Mouse (Mus musculus) adrenal gland, postnatal 36 days (tissue): ENCODE data around the gene Gm11237. TPM values are rescaled to one million over a fixed set of nuclear protein-coding genes. Genes with fewer than 3 reads are reported as not detected.
"Not testable (repeated sequence)": the region's sequence is repeated elsewhere in the genome, so short reads cannot be mapped to it uniquely, and the experiment has no call there.

Source experiments
- DNase-seq, 2 experiments: peaks; one replicate each; pipeline ENCODE4 v3.0.0; 2021; ENCODE audit warnings: mixed read lengths in 1 of 2
- long read RNA-seq, 2 experiments: library from polyadenylated mRNA; stranded (forward); transcript quantifications; one replicate each; pipeline ENCODE4 v2.0.0; 2021; ENCODE audit warnings: borderline sequencing depth in 2 of 2
- total RNA-seq, 2 experiments: library from RNA; stranded (reverse); gene quantifications; 2 replicates each; pipeline ENCODE4 v1.2.3; 2021

Gm11237 gene
- total RNA-seq, result not detected
- long read RNA-seq, experiment 1, result 0 reads
- long read RNA-seq, experiment 2, result 0 reads

DNA sequence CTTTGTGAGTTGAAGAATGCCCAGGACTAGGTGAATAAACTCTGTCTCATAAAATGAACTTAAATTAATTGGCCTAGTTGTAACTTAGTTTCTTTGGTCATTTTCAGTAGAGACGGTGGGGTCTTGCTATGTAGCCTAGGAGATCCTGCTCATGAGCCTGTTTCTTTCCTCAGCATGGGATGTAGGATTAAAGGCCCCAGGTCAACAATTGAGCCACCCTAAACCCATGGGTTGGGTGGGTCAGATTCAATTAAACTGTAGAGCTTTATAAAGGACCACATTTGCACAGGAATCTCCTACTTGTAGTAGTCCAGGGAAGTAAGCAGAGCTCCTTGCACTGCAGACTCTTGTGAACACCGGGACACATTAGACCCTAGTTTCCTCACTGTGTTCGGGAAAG lies at the start of gene Gm11237:
Gene Gm11237 (plus strand): TSS at position 301 of the 400 bp plus-strand sequence.
- DNase-seq, result not testable (repeated sequence)

DNA sequence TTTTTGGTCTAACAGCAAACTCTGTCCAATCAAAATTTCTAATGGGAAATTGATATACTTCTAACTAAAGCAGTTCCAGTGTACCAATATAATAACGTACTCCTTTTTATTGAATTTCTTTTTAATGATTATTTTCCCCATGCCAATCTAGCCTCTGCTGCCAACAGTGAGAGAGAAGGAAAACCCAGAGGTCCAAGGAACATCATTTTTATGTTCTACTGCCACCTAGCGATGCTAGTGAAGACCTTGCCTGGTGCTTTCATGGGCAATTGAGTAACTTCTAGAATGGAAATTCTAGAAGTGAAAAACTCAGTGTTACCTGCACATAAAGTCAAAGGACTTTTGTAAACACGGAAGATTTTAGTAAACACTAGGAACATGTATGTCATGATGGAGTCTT lies 23.5 kb upstream of the Gm11237 start:
- DNase-seq, result peak in 1 of 2 experiments; percentile 10

DNA sequence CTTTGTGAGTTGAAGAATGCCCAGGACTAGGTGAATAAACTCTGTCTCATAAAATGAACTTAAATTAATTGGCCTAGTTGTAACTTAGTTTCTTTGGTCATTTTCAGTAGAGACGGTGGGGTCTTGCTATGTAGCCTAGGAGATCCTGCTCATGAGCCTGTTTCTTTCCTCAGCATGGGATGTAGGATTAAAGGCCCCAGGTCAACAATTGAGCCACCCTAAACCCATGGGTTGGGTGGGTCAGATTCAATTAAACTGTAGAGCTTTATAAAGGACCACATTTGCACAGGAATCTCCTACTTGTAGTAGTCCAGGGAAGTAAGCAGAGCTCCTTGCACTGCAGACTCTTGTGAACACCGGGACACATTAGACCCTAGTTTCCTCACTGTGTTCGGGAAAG lies 15.2 kb upstream of the Gm11237 start, which contains the start of gene Gm11238:
Gene Gm11238 (plus strand): TSS at position 301 of the 400 bp plus-strand sequence.
- not testable (repeated sequence) for DNase-seq

DNA sequence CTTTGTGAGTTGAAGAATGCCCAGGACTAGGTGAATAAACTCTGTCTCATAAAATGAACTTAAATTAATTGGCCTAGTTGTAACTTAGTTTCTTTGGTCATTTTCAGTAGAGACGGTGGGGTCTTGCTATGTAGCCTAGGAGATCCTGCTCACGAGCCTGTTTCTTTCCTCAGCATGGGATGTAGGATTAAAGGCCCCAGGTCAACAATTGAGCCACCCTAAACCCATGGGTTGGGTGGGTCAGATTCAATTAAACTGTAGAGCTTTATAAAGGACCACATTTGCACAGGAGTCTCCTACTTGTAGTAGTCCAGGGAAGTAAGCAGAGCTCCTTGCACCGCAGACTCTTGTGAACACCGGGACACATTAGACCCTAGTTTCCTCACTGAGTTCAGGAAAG lies 15.0 kb downstream of the Gm11237 start, which contains the start of gene Gm11236:
Gene Gm11236 (plus strand): TSS at position 301 of the 400 bp plus-strand sequence.
- DNase-seq, result not testable (repeated sequence)

DNA sequence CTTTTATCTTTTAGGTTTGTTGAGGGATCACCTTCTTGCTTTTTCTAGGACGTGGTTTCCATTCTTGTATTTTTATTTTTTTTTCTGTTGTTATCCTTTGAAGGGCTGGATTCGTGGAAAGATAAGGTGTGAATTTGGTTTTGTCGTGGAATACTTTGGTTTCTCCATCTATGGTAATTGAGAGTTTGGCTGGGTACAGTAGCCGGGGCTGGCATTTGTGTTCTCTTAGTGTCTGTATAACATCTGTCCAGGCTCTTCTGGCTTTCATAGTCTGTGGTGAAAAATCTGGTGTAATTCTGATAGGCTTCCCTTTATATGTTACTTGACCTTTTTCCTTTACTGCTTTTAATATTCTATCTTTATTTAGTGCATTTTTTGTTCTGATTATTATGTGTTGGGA lies 39.1 kb downstream of the Gm11237 start:
- not testable (repeated sequence) for DNase-seq

DNA sequence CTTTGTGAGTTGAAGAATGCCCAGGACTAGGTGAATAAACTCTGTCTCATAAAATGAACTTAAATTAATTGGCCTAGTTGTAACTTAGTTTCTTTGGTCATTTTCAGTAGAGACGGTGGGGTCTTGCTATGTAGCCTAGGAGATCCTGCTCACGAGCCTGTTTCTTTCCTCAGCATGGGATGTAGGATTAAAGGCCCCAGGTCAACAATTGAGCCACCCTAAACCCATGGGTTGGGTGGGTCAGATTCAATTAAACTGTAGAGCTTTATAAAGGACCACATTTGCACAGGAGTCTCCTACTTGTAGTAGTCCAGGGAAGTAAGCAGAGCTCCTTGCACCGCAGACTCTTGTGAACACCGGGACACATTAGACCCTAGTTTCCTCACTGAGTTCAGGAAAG lies 45.3 kb downstream of the Gm11237 start, which contains the start of gene Gm11239:
Gene Gm11239 (plus strand): TSS at position 301 of the 400 bp plus-strand sequence.
- DNase-seq, result not testable (repeated sequence)

Other genes starting within 250 kb of the Gm11237 start
- gene Gm11487, start 217.9 kb upstream of the Gm11237 start, total RNA-seq, result not detected
- not detected for gene Gm11238, start 15.1 kb upstream of the Gm11237 start, total RNA-seq
- not detected for gene Gm11236, start 15.1 kb downstream of the Gm11237 start, total RNA-seq
- not detected for gene Gm11239, start 45.4 kb downstream of the Gm11237 start, total RNA-seq
- not detected for gene Gm428, start 60.5 kb downstream of the Gm11237 start, total RNA-seq
- not detected for gene Rasef, start 168.0 kb downstream of the Gm11237 start, total RNA-seq